Mouse (Mus musculus) bone marrow, adult 2 months (tissue): ENCODE results near the gene Mamdc2.

Experiments used
- CTCF ChIP-seq: fragments of 200-500 bp; IDR thresholded peaks from 2 replicates; pipeline ENCODE4 v1.5.1; 2011; ENCODE audit warnings: low read length, control low read depth; ENCODE audit not compliant: control insufficient read depth, insufficient read depth
- POLR2A ChIP-seq: fragments of 200-500 bp; IDR thresholded peaks from 2 replicates; pipeline ENCODE4 v1.6.1; 2011; ENCODE audit warnings: low read depth, mild to moderate bottlenecking, control low read depth, low read length, borderline replicate concordance; ENCODE audit not compliant: control insufficient read depth

DNA sequence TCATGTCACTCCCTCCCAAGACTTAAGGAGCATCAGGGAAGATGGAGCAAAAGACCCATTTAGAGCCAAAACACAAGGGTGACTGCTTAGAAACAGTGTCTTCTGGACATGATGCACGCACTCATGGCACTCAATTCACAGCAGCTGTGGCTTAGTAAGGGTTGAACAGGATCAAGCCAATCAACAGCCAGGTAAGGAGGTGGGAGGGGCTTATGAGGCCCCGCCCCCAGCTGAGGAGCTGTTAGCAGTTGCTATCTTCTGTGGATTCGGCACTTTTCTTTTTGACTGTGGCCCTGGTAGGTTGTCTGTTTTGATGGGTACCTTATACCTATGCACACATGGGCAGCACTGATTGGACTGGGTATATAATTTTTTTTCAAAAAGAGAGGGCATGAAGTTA, 48.3 kb upstream of the Mamdc2 start:
- TF ChIP-seq CTCF (no peak), POLR2A (no peak)
